Mouse (Mus musculus) limb, embryonic 12.5 days (tissue): ENCODE results near the gene Sipa1l1. TPM values are rescaled to one million over a fixed set of nuclear protein-coding genes. Genes with fewer than 3 reads are reported as not detected.

Experiments used
- ATAC-seq: fragments of 200-750 bp; cut with Nextera tagmentation; 2 replicates; pipeline ENCODE4 v1.8.0; 2017; ENCODE audit warnings: low read depth, moderate TSS enrichment; ENCODE audit not compliant: insufficient number of reproducible peaks, insufficient read depth, low FRiP score, low TSS enrichment
- H3K27ac ChIP-seq: fragments of 300-500 bp; sonication (generic); 2 replicates; pipeline ENCODE4 v1.5.1; 2016; ENCODE audit warnings: mild to moderate bottlenecking, moderate library complexity
- H3K27me3 ChIP-seq: fragments of 300-500 bp; sonication (generic); 2 replicates; pipeline ENCODE4 v1.6.1; 2016; ENCODE audit warnings: mild to moderate bottlenecking, moderate library complexity
- H3K36me3 ChIP-seq: fragments of 300-500 bp; sonication (generic); 2 replicates; pipeline ENCODE4 v1.6.1; 2016; ENCODE audit warnings: mild to moderate bottlenecking, moderate library complexity
- H3K4me1 ChIP-seq: fragments of 300-500 bp; sonication (generic); replicated peaks from 2 replicates; pipeline ENCODE4 v1.6.1; 2016
- H3K4me2 ChIP-seq: fragments of 300-500 bp; sonication (generic); 2 replicates; pipeline ENCODE4 v1.6.1; 2016; ENCODE audit warnings: mild to moderate bottlenecking, moderate library complexity
- H3K4me3 ChIP-seq: fragments of 300-500 bp; sonication (generic); replicated peaks from 2 replicates; pipeline ENCODE4 v1.5.1; 2016; ENCODE audit warnings: mild to moderate bottlenecking
- H3K9ac ChIP-seq: fragments of 300-500 bp; sonication (generic); replicated peaks from 2 replicates; pipeline ENCODE4 v1.6.1; 2016; ENCODE audit warnings: mild to moderate bottlenecking, moderate library complexity
- H3K9me3 ChIP-seq: fragments of 300-500 bp; sonication (generic); 2 replicates; pipeline ENCODE4 v1.6.1; 2016; ENCODE audit warnings: mild to moderate bottlenecking, moderate library complexity
- WGBS: fragments of 180-500 bp; shearing (Covaris S2); methylation state at CpG from one replicate; pipeline ENCODE4 v1.1.7; 2016; 5-methylcytosine and 5-hydroxymethylcytosine counted together
- polyA plus RNA-seq: library from polyadenylated mRNA; unstranded; fragments of >200 nt; fragmentation: Nextera tagmentation; extraction: Ambion mirVana; gene quantifications from 2 replicates; pipeline ENCODE4 v1.2.1, GENCODE M21; 2016

Gene Sipa1l1
- polyA plus RNA-seq, 1 experiment from 2014 or later = 33.1 TPM

DNA sequence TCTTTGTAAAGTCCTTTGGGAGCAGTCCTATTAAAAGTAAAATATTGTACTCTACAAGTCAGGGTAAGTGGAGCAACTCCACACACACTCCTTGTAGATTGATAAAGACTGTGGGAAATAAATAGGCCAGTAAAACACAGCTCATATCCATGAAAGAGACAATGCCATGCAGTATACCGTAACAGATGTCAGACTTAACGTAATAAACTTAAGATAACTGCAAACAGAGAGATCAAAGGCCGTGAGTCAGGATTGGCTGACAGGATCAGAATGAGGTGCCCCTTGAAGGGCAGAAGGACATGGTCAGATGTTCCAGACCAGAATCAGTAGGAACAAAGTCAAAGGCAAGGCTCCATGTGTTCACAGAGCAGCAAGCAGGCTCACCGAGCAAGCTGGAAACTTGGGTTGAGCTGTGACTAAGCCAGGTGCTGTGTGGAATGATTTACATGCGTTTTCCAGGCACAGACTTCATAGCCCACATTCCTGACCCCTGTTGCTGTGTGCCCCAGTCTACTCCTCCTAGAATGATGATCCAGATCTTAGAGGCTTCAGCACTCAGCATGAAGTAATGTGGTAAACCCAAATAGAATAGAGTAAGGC lies 196.3 kb downstream of the Sipa1l1 start:
- 37% methylated on average over 5 of the region's 5 CpGs for WGBS
- H3K36me3 ChIP-seq = peaks cover 7% of the 10 kb centered on the region; the same call in 1 of the 2 replicates
- H3K4me1 ChIP-seq = peaks cover 14% of the 10 kb centered on the region
- no peak overlapping the region for H3K4me2 ChIP-seq
- ATAC-seq = 0 out of 2 replicates have a peak, but pooled peaks have one; percentile 31
- H3K27me3 ChIP-seq = no peaks in the 10 kb centered on the region
- no peak overlapping the region for H3K9ac ChIP-seq
- H3K4me3 ChIP-seq = no peak overlapping the region
- H3K27ac ChIP-seq = 0 out of 2 replicates have a peak overlapping the region, but pooled peaks have one; percentile 5
- no peaks in the 10 kb centered on the region for H3K9me3 ChIP-seq

DNA sequence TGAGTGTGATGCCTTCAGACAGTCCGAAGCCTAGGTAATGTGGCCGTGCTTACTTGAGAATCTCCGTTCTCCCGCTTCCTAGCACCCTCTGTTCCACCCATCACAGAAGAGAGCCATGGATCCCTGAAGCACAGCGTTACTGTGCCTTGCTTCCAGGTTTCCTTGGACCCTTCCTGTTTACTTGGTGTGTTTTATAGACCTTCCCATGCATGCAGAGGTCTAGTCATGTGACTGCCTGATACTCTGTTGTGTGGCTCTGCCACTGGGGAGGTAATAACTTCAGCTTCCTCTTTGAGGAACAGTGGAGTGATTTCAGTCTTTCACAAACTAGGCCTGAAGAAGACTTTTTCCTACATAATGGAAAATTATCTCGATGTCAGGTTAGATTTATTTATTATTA lies 197.6 kb downstream of the Sipa1l1 start:
- 84% methylated on average over 6 of the region's 6 CpGs for WGBS

DNA sequence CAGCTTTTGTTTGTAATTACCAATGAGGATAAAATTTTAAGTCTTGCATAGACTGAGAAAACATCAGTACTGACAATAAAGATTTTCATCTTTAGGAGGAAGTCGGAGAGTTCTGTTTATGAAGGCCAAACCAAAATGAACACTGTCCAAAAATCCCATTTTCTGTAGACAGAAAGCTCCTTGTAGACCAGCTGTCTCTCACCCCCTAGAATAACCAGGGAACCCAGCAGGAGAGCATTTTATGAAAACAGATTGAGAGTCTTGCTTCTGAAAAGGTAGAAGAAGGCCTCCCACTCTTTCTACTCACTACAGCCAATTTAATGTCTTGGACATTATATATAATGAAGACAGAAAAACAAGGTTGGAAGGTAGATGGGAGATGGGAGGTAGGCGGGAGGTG lies 198.2 kb downstream of the Sipa1l1 start:
- WGBS = 96% methylated on average over 2 of the region's 2 CpGs
- H3K27ac ChIP-seq = no peak overlapping the region
- H3K9me3 ChIP-seq = no peaks in the 10 kb centered on the region
- no peak overlapping the region for H3K4me2 ChIP-seq
- no peaks in the 10 kb centered on the region for H3K27me3 ChIP-seq
- H3K36me3 ChIP-seq = peaks cover 7% of the 10 kb centered on the region; the same call in 1 of the 2 replicates
- ATAC-seq = no peak
- H3K4me3 ChIP-seq = no peak overlapping the region
- no peak overlapping the region for H3K9ac ChIP-seq
- H3K4me1 ChIP-seq = peaks cover 18% of the 10 kb centered on the region

More for the DNA sequence above, 197.6 kb downstream of the Sipa1l1 start:
- ATAC-seq = no peak
- Histone ChIP-seq H3K36me3 (peaks cover 7% of the 10 kb centered on the region; the same call in 1 of the 2 replicates), H3K9me3 (no peaks in the 10 kb centered on the region), H3K9ac (no peak overlapping the region), H3K27me3 (no peaks in the 10 kb centered on the region), H3K27ac (no peak overlapping the region), H3K4me1 (peaks cover 18% of the 10 kb centered on the region), H3K4me2 (no peak overlapping the region), H3K4me3 (no peak overlapping the region)

DNA sequence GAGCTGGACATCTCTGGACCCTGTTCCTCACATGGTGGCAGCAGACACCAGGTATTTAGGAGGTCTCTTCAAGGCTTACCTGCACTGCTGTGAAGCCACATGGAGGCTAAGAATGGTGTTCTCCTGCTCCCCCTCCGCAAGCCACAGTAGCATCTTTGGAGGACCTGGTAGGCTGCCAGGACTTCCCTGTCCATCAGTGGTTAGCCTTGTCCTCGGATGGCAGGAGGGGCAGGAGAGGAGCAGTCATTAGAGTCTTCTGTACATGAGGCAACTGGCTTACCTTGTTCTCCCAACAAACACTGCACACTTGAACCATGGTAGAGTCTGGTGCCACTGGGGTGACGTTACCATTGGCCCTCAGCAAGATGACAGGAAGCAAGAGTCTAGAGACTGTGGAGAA lies 198.9 kb downstream of the Sipa1l1 start:
- peaks cover 3% of the 10 kb centered on the region; the same call in 1 of the 2 replicates for H3K36me3 ChIP-seq
- H3K4me1 ChIP-seq = peaks cover 18% of the 10 kb centered on the region
- H3K27me3 ChIP-seq = no peaks in the 10 kb centered on the region
- no peak overlapping the region for H3K4me3 ChIP-seq
- no peak for ATAC-seq
- no peak overlapping the region for H3K9ac ChIP-seq
- no peak overlapping the region for H3K4me2 ChIP-seq
- H3K9me3 ChIP-seq = no peaks in the 10 kb centered on the region
- 91% methylated on average over 3 of the region's 3 CpGs for WGBS
- no peak overlapping the region for H3K27ac ChIP-seq

DNA sequence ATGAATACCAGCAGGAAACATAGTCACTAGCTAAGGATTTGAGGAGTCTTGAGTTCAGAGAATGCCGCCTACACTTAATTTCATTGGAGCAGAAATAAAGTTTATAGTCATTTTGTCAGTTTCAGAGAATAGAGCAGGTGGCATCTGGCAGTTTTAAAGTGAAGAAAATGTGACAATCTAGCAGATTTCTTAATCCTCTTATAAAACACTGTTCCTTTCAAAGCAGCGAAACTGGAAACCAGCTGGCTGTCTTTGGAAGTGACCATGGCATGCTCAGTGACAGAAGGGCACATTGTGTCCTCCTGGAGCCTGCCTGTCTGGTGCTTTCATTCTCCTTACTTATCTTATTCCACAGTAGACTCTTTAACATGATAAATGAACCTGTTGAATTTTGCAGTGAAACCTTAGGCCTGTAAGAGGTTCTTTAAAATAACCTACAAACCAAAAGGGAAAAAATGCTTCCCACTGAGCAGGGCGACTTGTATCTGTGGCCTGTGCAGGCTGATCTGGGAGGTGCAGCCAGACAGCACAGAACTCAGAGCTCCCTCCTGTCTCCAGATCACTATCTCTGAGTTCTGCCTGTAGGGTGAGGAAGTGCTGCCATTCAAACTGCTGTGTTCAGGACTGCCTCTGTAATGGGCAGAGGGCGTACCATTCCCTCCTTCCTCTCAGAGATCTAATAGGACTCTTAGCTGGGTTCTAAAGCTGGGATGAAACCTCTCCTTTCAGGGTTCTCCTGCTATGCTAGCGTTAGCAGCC lies 200.5 kb downstream of the Sipa1l1 start:
- Histone ChIP-seq H3K4me2 (no peak overlapping the region), H3K9ac (no peak overlapping the region), H3K27ac (no peak overlapping the region), H3K36me3 (peaks cover 3% of the 10 kb centered on the region; the same call in 1 of the 2 replicates), H3K9me3 (no peaks in the 10 kb centered on the region), H3K4me3 (no peak overlapping the region), H3K27me3 (no peaks in the 10 kb centered on the region), H3K4me1 (peaks cover 32% of the 10 kb centered on the region)
- ATAC-seq = no peak
- 70% methylated on average over 5 of the region's 5 CpGs for WGBS

DNA sequence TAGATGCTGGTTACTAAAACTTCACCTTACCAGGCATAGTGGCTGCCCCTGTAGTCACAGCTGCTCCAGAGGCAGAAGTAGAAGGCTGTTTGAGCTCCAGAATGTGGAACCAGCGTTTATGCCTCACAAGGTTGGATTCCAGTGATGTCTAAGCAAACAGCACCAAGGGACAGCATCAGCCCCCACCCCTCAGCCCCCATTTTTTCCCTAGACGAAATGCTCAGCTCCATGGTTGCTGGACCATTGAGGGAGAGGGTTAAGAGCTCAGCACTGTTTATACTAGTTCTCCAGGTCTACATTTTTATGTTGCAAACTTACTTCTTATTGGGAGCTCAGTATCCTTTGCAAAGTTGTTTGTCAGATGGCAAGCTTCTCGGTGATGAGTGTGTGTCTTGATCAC lies 202.1 kb downstream of the Sipa1l1 start:
- Histone ChIP-seq H3K4me3 (no peak overlapping the region), H3K4me2 (no peak overlapping the region), H3K4me1 (peaks cover 24% of the 10 kb centered on the region), H3K9ac (no peak overlapping the region), H3K27me3 (no peaks in the 10 kb centered on the region), H3K9me3 (no peaks in the 10 kb centered on the region), H3K27ac (no peak overlapping the region), H3K36me3 (peaks cover 3% of the 10 kb centered on the region)
- 81% methylated on average over 3 of the region's 3 CpGs for WGBS
- no peak for ATAC-seq

DNA sequence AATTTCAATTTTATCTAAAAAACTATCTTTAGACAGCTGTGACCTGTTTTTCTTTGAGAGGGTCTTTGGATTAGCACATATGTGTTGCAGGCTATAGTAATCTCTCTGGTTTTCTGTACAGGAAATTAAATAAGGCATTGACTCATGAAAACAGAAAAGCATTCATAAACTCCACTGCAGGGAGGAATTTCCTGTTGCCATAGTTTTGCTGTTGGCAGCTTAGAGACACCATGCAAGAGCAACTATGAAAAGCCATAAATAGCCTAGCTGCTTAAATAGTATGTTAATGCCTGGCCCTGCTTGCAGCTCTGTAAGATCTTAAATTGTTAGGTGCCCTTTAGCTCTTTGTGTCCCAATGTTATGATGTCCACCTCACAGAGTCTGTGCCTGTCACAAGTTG lies 204.9 kb downstream of the Sipa1l1 start:
- Histone ChIP-seq H3K4me1 (peaks cover 18% of the 10 kb centered on the region), H3K4me3 (no peak overlapping the region), H3K36me3 (peaks cover 3% of the 10 kb centered on the region), H3K9ac (no peak overlapping the region), H3K4me2 (no peak overlapping the region), H3K9me3 (no peaks in the 10 kb centered on the region), H3K27ac (peak overlapping the region; percentile 85), H3K27me3 (no peaks in the 10 kb centered on the region)
- no peak for ATAC-seq

DNA sequence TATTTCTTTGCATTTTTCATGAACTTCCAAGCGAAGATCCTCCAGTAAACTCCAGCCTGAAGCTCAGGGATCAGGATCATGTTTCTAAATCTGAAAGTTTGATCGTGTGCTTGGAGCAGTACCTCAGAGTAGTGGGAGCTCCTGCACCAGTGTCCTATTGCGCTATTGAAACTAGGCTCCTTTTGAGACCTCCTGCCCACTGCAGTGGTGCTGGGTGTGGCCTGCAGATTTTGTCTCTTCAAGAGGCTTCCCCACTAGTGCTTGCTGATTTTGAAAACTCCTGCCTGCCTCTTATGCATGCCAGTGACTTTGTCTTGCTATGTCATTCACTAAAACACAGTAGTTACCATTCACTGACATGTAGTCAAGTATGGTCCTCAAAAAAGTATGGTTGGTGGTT lies 213.8 kb downstream of the Sipa1l1 start:
- Histone ChIP-seq H3K9me3 (no peaks in the 10 kb centered on the region), H3K9ac (no peak overlapping the region), H3K4me3 (no peak overlapping the region), H3K27me3 (no peaks in the 10 kb centered on the region), H3K27ac (no peak overlapping the region), H3K36me3 (peaks cover 30% of the 10 kb centered on the region), H3K4me1 (0 out of 2 replicates have a peak, but pooled peaks cover 6% of the 10 kb centered on the region), H3K4me2 (no peak overlapping the region)
- 74% methylated on average over 3 of the region's 3 CpGs for WGBS
- ATAC-seq = no peak

DNA sequence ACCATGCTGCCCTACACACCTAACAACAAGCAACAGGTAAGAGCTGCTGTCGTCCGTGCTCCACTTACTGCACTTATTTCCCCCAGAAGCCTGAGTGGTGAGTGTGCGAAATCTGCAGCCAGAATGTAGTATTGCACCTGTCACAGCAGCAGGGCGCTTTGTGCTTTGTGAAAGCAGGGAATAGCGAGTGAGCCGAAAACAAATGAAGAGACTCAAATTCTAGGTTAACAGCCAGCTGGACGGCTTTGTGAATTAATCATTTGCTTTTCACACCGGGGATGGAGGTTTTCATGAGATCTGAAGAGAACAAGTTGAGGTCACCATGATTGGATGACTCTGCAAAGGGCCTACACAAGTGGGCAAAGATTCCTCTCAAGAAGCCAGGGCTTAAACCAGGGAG lies 215.6 kb downstream of the Sipa1l1 start:
- H3K27me3 ChIP-seq = no peaks in the 10 kb centered on the region
- H3K9me3 ChIP-seq = no peaks in the 10 kb centered on the region
- H3K9ac ChIP-seq = no peak overlapping the region
- WGBS = 92% methylated on average over 8 of the region's 8 CpGs
- 0 out of 2 replicates have a peak, but pooled peaks cover 6% of the 10 kb centered on the region for H3K4me1 ChIP-seq
- H3K36me3 ChIP-seq = peaks cover 30% of the 10 kb centered on the region
- no peak for ATAC-seq
- H3K4me3 ChIP-seq = no peak overlapping the region
- H3K27ac ChIP-seq = no peak overlapping the region
- no peak overlapping the region for H3K4me2 ChIP-seq

DNA sequence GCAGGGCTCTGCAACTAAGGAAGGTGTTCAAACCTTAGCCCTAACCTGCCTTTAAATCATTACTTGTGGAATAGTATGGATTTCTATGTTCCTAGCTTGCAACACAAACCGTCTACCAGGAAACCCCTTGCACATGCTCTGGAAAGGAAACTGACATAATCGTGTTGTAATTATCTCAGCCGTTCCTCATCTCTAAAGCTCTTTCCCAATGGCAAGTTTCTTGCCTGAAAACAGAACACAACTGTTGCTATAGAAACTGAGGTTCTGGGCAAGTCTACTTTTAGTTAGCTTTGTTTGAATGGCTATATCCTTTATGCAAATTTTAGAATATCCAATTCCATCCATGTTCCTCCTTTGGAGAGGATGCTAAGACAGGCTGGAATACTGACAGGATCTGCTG lies 217.9 kb downstream of the Sipa1l1 start:
- Histone ChIP-seq H3K9me3 (no peaks in the 10 kb centered on the region), H3K27me3 (no peaks in the 10 kb centered on the region), H3K4me2 (no peak overlapping the region), H3K9ac (no peak overlapping the region), H3K4me3 (no peak overlapping the region), H3K36me3 (peaks cover 26% of the 10 kb centered on the region), H3K4me1 (0 out of 2 replicates have a peak, but pooled peaks cover 6% of the 10 kb centered on the region), H3K27ac (no peak overlapping the region)
- no peak for ATAC-seq
- 89% methylated on average over 3 of the region's 3 CpGs for WGBS

DNA sequence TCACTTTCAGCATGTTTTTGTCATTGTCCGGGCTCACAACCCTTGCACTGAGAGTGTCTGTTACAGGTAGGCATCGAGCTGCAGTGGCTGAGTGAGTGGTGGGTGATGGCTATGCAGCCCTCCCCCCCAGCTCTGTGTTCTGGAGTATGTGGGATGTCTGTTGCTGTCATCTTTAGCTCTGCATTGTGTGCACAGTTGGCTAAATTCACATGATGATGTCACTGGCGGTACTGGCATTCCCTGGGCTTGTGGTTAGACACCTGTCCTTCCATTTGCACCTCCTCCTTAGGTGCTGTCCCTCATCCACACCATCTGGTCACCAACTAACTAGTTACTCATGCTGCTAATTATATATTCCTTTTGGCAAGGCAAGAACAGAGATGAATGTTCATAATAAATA lies 218.5 kb downstream of the Sipa1l1 start:
- 96% methylated on average over 3 of the region's 3 CpGs for WGBS
- ATAC-seq = no peak
- Histone ChIP-seq H3K27ac (no peak overlapping the region), H3K27me3 (no peaks in the 10 kb centered on the region), H3K36me3 (peaks cover 26% of the 10 kb centered on the region), H3K4me2 (no peak overlapping the region), H3K4me3 (no peak overlapping the region), H3K9ac (no peak overlapping the region), H3K4me1 (no peaks in the 10 kb centered on the region), H3K9me3 (no peaks in the 10 kb centered on the region)
